Mouse (Mus musculus): ENCODE measurements around the gene Cabp2. TPM values are rescaled to one million over a fixed set of nuclear protein-coding genes. Genes with fewer than 3 reads are reported as not detected.
"Not testable (repeated sequence)": the region's sequence is repeated elsewhere in the genome, so short reads cannot be mapped to it uniquely, and the experiment has no call there.

Gene Cabp2
- total RNA-seq, 1 experiment from 2014 or later: not detected

- no peak for ATAC-seq (replicated peaks; ENCODE audit: insufficient number of reproducible peaks, low FRiP score, low TSS enrichment, poor library complexity, severe bottlenecking)
Observed at GRCm38 (mm10) chr19:4054613-4055012, 26.8 kb upstream of the Cabp2 start.

- ATAC-seq (replicated peaks; ENCODE audit: insufficient number of reproducible peaks, low FRiP score, low TSS enrichment, poor library complexity, severe bottlenecking): no peak
Observed at GRCm38 (mm10) chr19:4055216-4055946, 26.0 kb upstream of the Cabp2 start.

GRCm38 (mm10) chr19:4055947-4056693 is 25.3 kb upstream of the Cabp2 start:
- ATAC-seq (replicated peaks; ENCODE audit: insufficient number of reproducible peaks, low FRiP score, low TSS enrichment, poor library complexity, severe bottlenecking): no peak

- no peak for ATAC-seq (replicated peaks; ENCODE audit: insufficient number of reproducible peaks, low FRiP score, low TSS enrichment, poor library complexity, severe bottlenecking)
Observed at GRCm38 (mm10) chr19:4056727-4057126, 24.7 kb upstream of the Cabp2 start.

- no peak for ATAC-seq (replicated peaks; ENCODE audit: insufficient number of reproducible peaks, low FRiP score, low TSS enrichment, poor library complexity, severe bottlenecking)
Observed at GRCm38 (mm10) chr19:4057389-4057788, 24.0 kb upstream of the Cabp2 start.

- no peak for ATAC-seq (replicated peaks; ENCODE audit: insufficient number of reproducible peaks, low FRiP score, low TSS enrichment, poor library complexity, severe bottlenecking)
Observed at GRCm38 (mm10) chr19:4057962-4058361, 23.4 kb upstream of the Cabp2 start.

GRCm38 (mm10) chr19:4058581-4058980 is 22.8 kb upstream of the Cabp2 start:
- no peak for ATAC-seq (replicated peaks; ENCODE audit: insufficient number of reproducible peaks, low FRiP score, low TSS enrichment, poor library complexity, severe bottlenecking)

- peak; percentile 40 for ATAC-seq (replicated peaks; ENCODE audit: insufficient number of reproducible peaks, low FRiP score, low TSS enrichment, poor library complexity, severe bottlenecking)
Observed at GRCm38 (mm10) chr19:4059069-4059740, 22.2 kb upstream of the Cabp2 start, which contains the start of gene Gstp3. TSS of gene Gstp3 (minus strand) at chr19:4059569.

- ATAC-seq (replicated peaks; ENCODE audit: insufficient number of reproducible peaks, low FRiP score, low TSS enrichment, poor library complexity, severe bottlenecking): 0 out of 2 replicates have a peak, but pooled peaks have one; percentile 28
Observed at GRCm38 (mm10) chr19:4060044-4060898, 21.1 kb upstream of the Cabp2 start.

GRCm38 (mm10) chr19:4060899-4061465 is 20.4 kb upstream of the Cabp2 start:
- peak; percentile 53 for ATAC-seq (replicated peaks; ENCODE audit: insufficient number of reproducible peaks, low FRiP score, low TSS enrichment, poor library complexity, severe bottlenecking)

GRCm38 (mm10) chr19:4063357-4063756 is 18.0 kb upstream of the Cabp2 start:
- not testable (repeated sequence) for ATAC-seq (replicated peaks; ENCODE audit: insufficient number of reproducible peaks, low FRiP score, low TSS enrichment, poor library complexity, severe bottlenecking)

GRCm38 (mm10) chr19:4064501-4064900 is 16.9 kb upstream of the Cabp2 start:
- ATAC-seq (replicated peaks; ENCODE audit: insufficient number of reproducible peaks, low FRiP score, low TSS enrichment, poor library complexity, severe bottlenecking): not testable (repeated sequence)

- no peak for ATAC-seq (replicated peaks; ENCODE audit: insufficient number of reproducible peaks, low FRiP score, low TSS enrichment, poor library complexity, severe bottlenecking)
Observed at GRCm38 (mm10) chr19:4066280-4066679, 15.1 kb upstream of the Cabp2 start.

GRCm38 (mm10) chr19:4066877-4067276 is 14.5 kb upstream of the Cabp2 start:
- ATAC-seq (replicated peaks; ENCODE audit: insufficient number of reproducible peaks, low FRiP score, low TSS enrichment, poor library complexity, severe bottlenecking): no peak

GRCm38 (mm10) chr19:4068242-4068641 is 13.1 kb upstream of the Cabp2 start:
- not testable (repeated sequence) for ATAC-seq (replicated peaks; ENCODE audit: insufficient number of reproducible peaks, low FRiP score, low TSS enrichment, poor library complexity, severe bottlenecking)

GRCm38 (mm10) chr19:4068717-4069410 is 12.5 kb upstream of the Cabp2 start:
- no peak for ATAC-seq (replicated peaks; ENCODE audit: insufficient number of reproducible peaks, low FRiP score, low TSS enrichment, poor library complexity, severe bottlenecking)

- no peak for ATAC-seq (replicated peaks; ENCODE audit: insufficient number of reproducible peaks, low FRiP score, low TSS enrichment, poor library complexity, severe bottlenecking)
Observed at GRCm38 (mm10) chr19:4070311-4070710, 11.1 kb upstream of the Cabp2 start.

- peak; percentile 82 for ATAC-seq (replicated peaks; ENCODE audit: insufficient number of reproducible peaks, low FRiP score, low TSS enrichment, poor library complexity, severe bottlenecking)
Observed at GRCm38 (mm10) chr19:4070756-4071155, 10.6 kb upstream of the Cabp2 start.
